Mouse (Mus musculus): ENCODE measurements at regions not wholly inside any gene's neighbourhood (a gene's known extent, or its start where the extent isn't known, plus 50 kb on each side); places are given as distances from the start of the nearest gene placed in this dataset.

DNA sequence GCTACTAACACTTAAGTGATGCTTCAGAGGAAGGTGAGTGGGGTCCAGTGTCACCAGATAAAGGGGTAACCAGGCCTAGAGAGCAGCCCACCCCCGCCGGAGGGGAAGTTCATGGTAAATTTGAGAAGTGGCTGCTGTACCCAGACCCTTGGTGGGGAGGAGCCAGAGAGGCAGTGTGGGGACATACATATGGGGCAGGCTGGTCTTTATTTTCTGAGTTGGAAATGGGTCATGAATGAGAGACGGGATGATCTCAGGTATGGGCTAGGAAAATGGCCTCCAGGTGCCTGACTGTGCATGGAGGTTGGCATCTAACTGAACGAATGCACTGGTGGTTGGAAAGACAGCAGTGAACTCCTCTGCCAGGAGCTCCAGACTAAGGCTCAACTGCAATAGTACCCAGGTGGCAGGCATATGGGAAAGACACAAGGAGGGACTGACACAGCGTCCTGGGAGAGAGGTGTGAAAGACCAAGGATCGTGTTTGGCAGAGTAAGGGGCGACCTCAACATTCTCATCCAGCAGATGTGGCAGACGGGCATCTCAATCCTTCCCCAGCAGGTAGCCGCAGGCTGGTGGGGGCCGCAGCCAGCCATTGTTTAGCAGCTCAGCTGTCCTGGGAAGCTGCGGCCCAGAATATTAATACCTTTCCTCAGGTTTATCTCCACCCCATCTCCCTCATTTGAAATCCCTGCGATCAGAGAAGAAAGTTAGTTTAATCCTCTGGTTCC is 387.7 kb downstream of the Rps24 start:
- ATAC-seq (ENCODE audit: poor library complexity, severe bottlenecking), result no peak

DNA sequence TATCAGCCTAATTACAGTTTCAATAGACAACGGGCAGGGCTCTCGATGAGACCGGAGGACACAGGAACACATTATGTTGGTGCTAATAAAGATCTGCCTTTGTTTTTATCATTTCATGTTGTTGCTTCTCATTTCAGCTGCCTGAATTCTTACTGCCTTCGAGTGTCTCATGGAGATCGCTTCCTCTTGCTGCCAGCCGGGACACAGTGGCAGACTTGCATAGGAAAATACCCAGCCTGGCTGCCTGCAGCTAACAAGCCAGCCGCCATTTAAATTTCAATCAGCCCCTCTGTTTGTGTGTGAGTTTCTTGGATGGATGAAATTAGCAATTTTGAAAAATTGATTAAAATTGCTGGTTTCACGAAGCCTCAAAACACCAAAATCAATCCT is 388.2 kb downstream of the Rps24 start:
- no peak for ATAC-seq (ENCODE audit: poor library complexity, severe bottlenecking)

DNA sequence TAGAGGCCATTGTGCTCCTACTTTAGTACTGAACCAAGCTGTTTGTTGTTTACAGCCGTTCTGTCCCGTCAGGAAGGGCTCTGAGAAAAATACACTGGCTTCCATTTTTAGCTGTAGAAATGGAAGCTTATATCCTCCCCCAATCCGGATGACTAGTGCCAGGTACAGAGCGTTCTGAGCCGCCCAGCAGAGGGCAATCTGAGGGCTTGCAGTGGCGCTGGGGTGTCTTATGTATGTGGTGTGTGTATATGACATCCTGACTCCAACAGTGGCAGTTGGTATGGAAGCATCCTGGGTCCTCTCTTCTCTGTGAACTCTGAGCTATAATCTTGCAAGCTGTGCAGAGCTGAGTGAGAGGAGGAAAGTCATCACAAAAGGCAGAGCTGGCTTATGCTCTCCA is 389.0 kb downstream of the Rps24 start:
- ATAC-seq (ENCODE audit: poor library complexity, severe bottlenecking), result no peak

DNA sequence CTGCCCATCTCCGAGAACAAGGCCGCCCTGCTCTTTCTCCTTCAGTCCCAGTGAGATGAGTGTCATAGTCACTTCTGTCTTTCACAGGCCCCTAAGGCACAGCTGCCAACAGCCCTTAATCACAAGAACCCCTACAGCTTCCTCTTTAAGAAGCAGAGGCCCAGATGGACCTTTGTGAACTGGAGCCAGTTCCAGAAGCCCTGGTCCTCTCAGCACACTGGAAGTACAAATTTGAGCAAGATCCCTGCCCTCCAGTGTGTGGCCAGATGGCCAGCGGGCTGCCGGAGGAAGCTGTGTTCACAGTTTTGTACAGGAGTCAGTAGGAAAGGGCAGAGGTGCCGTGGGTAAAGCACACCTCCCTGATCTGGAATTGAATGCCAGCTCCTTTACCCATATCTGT is 389.6 kb downstream of the Rps24 start:
- ATAC-seq (ENCODE audit: poor library complexity, severe bottlenecking), result no peak

DNA sequence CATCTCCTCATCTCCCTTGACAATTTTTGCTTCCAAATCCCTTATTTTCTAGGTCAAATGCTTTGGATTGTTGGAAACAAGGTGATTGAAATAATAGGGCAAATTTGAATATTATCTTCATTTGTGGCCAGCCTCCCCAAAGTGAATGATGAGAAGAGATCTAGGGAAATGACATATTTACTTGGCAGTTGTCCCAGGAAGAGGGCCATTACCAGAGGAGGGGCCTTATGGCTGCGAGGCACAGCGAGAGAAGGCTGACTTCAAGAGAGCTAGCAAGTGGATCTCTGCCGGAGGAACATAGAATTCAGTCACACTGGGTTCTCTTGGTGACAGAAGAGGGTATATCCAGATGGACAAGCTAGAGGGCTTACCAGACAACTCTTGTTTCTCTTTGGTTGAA is 390.9 kb downstream of the Rps24 start:
- no peak for ATAC-seq (ENCODE audit: poor library complexity, severe bottlenecking)

DNA sequence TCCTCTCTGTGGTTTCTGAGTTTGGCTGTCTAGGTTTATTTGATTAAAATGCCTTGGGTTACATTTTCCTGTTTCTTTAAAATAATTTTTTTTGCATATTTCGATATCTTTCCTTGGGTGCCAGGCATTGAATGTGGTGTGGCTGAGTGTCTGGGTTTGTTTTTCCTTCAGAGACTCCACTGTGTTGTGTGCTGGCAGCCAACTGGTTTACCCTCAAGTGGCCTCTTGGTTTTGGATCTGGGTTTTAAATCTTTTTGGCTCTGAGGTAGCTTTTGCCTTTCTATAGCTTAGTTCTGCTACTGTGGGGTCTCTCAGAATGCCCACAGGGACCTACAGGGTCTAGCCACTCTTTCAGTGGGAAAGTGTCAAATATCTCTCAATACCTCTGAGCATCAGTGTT is 399.2 kb downstream of the Rps24 start:
- no peak for ATAC-seq (ENCODE audit: poor library complexity, severe bottlenecking)

DNA sequence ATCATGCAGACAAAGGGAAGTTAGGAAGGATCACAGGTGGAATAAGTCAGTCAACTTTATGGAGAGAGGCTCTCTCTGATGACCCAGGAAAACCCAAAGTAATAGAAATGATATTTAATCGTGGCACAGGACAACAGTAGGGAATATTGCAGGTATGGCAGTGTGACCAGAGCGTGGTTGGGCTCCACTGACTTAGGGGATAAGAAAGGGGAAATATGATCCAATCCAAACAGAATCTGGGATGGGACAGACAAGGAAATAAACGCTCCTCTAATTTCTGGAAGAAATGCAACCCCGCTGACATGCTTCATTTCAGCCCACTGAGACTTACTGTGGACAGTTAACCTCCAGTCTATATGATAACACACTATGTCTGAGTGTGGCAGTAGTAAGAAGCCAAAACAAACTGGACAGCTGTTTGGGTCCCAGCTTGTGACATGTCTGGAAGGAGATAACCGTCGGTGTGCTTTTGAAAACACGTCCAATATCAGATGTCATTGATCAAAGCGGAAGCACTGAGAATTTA is 400.0 kb downstream of the Rps24 start:
- ATAC-seq (ENCODE audit: poor library complexity, severe bottlenecking), result no peak

DNA sequence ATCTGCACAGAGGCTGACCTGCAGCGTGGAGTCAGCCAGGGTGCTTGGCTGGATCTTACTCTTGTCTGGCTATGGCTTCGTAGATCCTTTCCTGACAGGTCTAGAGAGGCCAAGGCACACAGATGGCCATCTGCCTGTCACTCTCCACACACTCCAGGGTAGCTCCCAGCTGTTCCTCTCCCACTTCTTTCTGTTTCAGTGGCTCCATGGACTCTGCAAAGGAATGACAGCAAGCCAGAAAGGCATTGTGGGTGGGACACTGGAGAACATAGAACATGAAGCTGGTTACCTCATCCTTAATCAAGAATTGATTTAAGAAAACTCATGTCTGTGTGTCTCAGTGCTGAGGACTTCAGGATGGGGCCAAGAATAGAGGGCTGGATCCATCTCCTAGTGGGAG is 403.9 kb downstream of the Rps24 start:
- ATAC-seq (ENCODE audit: poor library complexity, severe bottlenecking), result no peak

DNA sequence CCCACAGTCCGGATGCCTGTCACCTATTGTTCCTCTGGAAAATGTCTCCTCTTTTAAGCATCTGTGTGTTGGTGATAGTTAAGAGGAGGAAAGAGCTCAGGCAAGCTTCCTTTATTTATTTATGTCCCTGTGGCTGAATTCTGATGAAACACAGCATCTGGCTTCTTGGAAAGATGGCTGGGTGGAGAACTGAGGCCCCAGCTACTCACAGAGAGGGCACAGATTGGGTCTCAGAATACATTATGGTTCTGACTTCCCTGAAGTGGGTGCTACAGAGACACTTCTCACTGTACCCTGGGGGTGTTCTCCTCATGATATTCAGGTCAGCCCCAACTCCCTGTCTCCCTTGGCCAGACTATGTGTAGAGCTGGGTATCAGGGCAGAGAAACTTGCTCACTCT is 408.3 kb downstream of the Rps24 start:
- ATAC-seq (ENCODE audit: poor library complexity, severe bottlenecking), result no peak

DNA sequence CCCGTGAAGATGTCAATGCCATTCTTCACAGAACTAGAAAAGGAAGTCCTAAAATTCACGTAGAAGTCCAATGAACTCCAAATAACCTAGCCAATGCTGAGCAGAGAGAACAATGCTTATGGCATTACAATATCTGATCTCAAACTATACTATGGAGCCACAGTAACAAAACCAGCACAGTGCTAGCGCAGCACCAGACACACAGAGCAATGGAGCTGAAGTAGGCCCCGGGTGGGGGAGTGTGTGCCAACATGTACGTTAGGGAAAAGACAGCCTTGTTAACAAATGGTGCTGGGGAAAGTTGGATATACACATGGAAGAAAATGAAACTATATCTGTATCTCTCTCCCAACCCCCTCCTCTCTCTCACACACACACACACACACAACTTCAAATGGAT is 409.8 kb downstream of the Rps24 start:
- ATAC-seq (ENCODE audit: poor library complexity, severe bottlenecking), result no peak

DNA sequence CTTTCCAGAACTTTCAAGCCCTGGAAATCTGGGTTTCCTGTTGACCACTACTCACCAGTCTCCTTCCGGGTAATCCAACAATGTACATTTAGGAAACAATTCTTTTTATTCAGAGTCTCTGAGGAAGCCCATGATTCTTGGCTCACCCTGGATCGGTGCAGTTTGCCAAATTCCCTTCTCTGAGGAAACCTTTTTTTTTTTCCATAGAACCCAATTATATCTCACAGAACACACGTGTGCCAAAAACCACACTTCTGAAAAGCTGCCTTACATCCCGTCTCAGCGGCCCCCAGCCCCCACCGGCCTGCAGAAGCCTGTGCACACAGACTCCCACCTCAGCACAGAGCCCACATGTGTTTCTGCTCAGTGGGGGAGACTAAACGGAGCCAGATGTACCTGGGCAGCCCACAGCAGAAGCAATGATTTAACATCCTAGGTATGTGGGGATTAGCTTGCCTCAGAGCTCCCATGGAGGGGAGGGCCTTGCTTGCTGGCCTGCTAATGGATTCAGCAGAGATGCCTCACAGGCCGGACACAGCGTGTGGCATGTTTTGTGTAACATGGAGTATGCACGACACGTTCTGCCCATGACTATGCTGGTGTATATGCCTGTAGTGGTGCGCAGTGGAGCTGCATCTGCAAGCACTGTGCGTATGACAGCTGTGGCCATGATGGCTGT is 413.7 kb downstream of the Rps24 start:
- no peak for ATAC-seq (ENCODE audit: poor library complexity, severe bottlenecking)

DNA sequence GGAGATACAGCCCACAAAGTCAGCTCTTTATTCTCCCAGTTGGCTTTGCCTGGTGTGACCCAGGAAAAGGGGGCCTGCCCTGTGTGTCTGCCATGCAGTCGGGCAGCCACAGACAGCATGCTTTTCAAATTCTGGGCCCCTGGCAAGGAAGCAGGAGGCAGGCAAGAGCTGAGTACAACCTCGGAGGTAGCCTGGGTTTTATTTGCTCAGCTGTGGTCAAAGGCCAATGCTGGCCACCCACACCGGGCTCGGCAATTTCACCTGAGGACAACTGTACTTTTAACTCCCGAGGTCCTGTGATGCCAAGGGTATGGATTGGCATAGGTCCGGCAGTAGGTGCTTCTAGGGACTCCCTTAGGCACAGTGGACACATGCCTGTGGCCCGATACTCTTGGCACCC is 414.8 kb downstream of the Rps24 start:
- ATAC-seq (ENCODE audit: poor library complexity, severe bottlenecking), result no peak

DNA sequence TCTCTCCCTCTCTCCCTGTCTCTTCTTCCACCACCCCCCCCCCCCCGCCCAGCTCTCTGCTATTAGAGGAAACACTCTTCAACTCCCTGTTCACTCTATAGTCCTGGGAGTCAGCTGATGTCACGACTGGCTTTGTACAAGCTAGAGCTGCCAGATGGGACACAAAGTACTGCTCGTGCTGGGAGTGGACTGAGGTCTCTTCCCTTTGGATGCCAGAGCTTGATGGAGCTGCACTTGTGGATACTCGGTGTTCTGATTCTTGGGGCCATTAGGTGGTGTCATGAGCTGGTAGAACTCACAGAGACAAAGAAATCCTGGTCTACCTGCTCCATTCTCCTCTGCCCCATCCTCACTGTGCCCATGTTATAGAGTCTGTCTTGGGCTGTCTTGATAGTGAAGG is 415.9 kb downstream of the Rps24 start:
- ATAC-seq (ENCODE audit: poor library complexity, severe bottlenecking), result no peak

DNA sequence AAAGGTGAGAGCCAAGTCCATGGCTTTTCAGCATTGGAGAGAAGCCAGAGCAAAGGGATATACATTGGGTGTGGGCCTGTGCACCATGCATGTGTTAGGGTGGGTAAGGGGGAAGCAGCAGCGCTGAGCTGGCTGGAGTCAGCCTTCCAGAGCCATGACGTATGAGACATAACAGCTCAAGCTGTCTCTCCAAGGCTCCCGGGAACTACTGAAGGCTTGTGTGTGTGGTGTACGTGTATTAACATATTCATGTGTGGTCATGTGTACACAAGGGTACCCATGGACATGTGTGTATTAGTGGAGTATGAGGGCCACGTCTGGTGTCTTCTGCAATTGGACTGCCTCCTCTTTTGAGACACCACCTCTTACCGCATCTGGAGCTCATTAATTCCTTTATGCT is 417.8 kb downstream of the Rps24 start:
- no peak for ATAC-seq (ENCODE audit: poor library complexity, severe bottlenecking)

DNA sequence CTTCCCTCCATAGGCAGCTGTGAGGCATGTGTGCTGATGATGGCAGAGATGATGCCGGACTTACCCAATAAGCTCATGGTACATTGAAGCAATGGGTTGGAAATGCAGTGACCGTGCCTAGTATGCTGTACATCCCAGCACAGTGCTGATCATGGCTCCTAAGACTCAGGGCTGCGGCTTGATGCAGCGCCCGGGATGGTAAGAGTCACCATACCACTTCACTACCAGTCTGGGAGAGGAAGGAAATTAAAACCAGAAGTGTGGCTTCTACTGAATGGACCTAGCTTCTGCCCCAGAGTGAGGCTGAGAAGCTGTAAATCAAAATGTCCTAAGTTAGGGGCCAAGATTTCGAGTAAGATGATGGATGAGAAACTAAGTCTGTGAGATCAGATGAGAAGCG is 420.0 kb downstream of the Rps24 start:
- no peak for ATAC-seq (ENCODE audit: poor library complexity, severe bottlenecking)

DNA sequence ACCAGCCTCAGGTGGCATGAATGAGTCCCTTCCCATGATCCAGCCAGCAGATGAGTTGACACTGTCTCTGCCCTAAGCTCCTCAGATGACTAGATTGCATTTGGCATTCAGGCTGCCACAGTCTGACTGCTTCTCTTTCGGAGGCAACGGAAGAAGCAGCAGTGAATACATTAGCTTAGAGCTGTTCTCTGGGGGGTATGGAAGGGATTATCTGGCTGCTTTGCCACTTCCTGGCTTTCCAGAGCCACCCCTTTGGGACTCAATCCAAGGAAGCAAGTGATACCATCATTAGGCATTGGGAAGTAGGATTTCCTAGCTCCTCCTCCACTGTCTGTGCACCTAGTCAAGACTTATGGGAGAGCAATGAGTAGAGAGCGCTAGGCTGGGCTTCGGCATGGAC is 421.5 kb downstream of the Rps24 start:
- no peak for ATAC-seq (ENCODE audit: poor library complexity, severe bottlenecking)

DNA sequence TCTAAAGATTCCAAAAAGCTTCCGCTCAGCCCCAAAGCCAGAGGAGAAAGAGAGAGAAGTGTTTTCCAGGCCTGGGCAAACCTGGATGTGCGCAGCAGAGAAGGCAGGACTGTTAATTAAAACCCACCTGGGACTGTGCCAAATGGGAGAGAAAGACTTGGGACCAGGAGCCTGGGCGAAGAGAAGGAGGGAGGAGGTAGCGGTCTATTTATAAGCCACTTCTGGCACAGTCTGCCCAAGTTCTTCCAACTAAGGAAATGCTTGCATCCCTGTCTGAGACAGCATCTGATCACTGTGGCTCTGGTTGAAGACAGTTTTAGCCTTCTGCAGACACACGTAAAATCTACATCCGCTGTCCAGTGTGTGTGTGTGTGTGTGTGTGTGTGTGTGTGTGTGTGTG is 424.7 kb downstream of the Rps24 start:
- ATAC-seq (ENCODE audit: poor library complexity, severe bottlenecking), result no peak

DNA sequence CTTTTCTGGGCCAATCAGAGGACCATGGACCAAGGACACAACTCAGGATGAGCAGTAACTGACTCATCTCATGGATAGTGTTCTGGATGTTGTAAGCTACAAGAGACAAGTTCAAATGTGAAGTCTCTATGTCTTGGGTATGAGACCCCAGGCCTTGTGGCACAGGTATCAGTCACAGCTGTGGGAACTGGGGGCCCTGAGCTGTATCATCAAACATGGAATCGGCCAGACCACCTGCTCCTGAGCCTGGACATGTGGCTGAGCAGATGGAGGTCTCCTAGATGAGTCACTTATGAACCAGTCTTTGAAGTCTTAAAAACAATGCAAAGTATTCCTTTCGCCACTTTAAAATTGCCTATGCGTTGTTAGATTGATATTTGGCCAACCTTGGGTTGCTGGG is 432.1 kb downstream of the Rps24 start:
- ATAC-seq (ENCODE audit: poor library complexity, severe bottlenecking), result no peak

DNA sequence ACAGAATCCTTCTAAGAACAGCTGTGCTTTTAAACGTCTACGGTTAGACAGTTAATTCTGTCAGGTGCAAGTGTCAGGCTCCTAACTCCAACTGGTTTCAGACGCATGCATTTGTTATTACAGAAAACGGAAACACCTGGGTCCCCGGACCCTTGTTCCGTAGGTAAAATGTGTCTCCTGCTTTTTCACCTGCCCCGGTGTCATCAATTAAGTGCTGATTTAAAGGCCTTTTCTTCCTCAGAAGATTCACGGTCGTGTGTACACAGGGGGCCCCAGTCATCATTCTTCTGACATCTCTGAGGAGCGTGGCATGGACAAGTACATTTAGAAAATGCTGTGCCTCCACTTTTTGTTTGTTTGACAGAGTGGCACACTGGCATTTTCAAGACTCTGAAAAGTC is 435.1 kb downstream of the Rps24 start:
- ATAC-seq (ENCODE audit: poor library complexity, severe bottlenecking), result no peak

DNA sequence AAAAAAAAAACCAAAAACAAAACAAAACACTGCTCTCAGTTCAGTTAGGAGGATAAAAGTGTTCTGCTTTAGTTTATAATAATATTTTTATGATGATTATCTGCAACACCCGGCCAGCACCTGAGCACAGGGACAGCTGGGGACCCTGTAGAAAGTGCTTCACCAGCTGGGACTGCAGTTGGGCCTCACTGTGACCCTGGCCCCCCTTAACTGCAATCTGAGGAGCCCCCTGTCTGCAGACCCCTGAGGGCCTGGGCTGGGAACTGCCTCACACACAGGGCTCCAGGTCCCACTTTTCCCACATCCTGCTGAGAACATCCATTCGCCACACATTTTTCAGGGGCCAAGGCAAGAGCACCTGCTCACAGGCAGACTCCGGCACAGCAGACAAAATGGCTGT is 437.6 kb downstream of the Rps24 start:
- ATAC-seq (ENCODE audit: poor library complexity, severe bottlenecking), result no peak

DNA sequence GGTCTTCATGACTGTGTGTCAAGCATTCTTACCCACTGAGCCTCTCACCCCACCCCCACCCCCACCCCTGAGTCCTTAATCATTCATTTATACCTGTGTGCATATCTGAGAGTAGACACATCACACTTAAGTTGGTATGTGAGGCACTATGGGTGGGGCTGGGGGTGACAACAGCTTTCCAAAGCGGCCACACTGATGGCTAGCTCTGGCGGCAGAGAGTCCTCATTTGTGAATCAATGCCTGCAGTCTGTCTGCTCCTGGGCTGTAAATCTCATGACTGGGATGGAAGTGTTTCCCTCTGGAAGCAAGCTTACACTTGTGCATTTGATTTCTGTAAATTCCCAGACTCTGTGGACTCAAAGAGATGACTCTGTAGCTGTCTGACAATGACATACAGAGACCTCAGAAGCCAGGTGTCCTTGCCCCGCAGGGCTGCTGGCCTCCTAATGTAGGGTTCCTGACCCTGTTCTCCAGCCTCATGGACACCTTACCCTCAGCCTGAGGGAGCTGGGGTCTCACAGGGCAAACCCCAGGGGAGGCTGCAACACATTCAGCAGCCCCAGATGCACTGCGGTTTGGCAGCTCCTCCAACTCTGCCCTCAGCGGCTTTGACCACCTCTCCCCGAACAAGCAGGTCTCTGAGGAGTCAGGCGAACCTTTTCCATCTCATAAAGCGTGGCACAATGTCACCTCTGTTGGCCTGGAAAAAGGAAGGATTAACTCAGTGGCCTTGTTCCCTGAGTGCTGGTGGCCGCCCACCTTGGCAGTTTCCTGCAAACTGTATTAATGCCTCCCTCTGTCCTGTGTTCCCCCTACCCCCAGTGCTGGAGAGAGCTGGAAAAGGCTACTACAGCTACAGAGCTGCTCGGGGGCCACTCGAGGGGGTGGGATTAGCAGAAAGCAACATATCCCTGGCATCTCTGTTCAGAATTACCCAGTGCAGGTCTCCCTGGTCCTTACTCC is 439.4 kb downstream of the Rps24 start:
- no peak for ATAC-seq (ENCODE audit: poor library complexity, severe bottlenecking)

DNA sequence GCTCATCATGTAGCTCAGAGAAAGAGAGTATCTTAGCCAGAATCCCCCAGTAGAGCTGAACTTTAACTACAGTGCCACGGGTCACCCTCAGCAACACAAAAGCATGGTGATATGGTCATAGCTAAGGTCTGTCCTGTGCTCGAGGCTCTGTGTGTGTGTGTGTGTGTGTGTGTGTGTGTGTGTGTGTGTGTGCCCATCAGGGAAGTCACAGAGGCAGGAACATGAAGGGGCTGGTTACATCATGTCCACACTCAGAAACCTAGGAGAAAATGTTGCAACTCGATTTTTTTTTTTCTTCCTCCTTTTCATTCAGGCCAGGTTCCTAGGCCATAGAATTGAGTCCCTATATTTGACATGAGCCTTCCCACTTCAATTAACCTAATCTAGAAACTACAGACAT is 441.8 kb downstream of the Rps24 start:
- ATAC-seq (ENCODE audit: poor library complexity, severe bottlenecking), result no peak
